Mouse (Mus musculus): ENCODE measurements around the gene Gm28048.

Gene Gm28048

GRCm38 (mm10) chr11:22891876-22892275 lies 90.0 kb downstream of the Gm28048 start:
- peak; percentile 21 for DNase-seq (ENCODE audit: low read depth, low spot score)

GRCm38 (mm10) chr11:22891242-22891641 lies 90.6 kb downstream of the Gm28048 start:
- DNase-seq (ENCODE audit: low read depth, low spot score) = no peak

- no peak for DNase-seq (ENCODE audit: low read depth, low spot score)
Measured at GRCm38 (mm10) chr11:22889224-22889623, 92.7 kb downstream of the Gm28048 start.

GRCm38 (mm10) chr11:22886991-22887390 lies 94.9 kb downstream of the Gm28048 start:
- DNase-seq (ENCODE audit: low read depth, low spot score) = no peak

- no peak for DNase-seq (ENCODE audit: low read depth, low spot score)
Measured at GRCm38 (mm10) chr11:22885350-22885749, 96.5 kb downstream of the Gm28048 start.

- DNase-seq (ENCODE audit: low read depth, low spot score) = no peak
Measured at GRCm38 (mm10) chr11:22883676-22884075, 98.2 kb downstream of the Gm28048 start.

- DNase-seq (ENCODE audit: low read depth, low spot score) = no peak
Measured at GRCm38 (mm10) chr11:22882926-22883325, 99.0 kb downstream of the Gm28048 start.

- no peak for DNase-seq (ENCODE audit: low read depth, low spot score)
Measured at GRCm38 (mm10) chr11:22880383-22881172, 101.3 kb downstream of the Gm28048 start.

- DNase-seq (ENCODE audit: low read depth, low spot score) = no peak
Measured at GRCm38 (mm10) chr11:22879645-22880044, 102.2 kb downstream of the Gm28048 start.

- DNase-seq (ENCODE audit: low read depth, low spot score) = no peak
Measured at GRCm38 (mm10) chr11:22876680-22877330, 105.1 kb downstream of the Gm28048 start.

- no peak for DNase-seq (ENCODE audit: low read depth, low spot score)
Measured at GRCm38 (mm10) chr11:22875279-22875678, 106.6 kb downstream of the Gm28048 start.

- no peak for DNase-seq (ENCODE audit: low read depth, low spot score)
Measured at GRCm38 (mm10) chr11:22874747-22875146, 107.1 kb downstream of the Gm28048 start.

GRCm38 (mm10) chr11:22873383-22873782 lies 108.5 kb downstream of the Gm28048 start:
- DNase-seq (ENCODE audit: low read depth, low spot score) = no peak

- DNase-seq (ENCODE audit: low read depth, low spot score) = no peak
Measured at GRCm38 (mm10) chr11:22872307-22872680, 109.6 kb downstream of the Gm28048 start.

GRCm38 (mm10) chr11:22871628-22872306 lies 110.1 kb downstream of the Gm28048 start:
- DNase-seq (ENCODE audit: low read depth, low spot score) = no peak

GRCm38 (mm10) chr11:22868582-22868981 lies 113.3 kb downstream of the Gm28048 start:
- DNase-seq (ENCODE audit: low read depth, low spot score) = no peak

GRCm38 (mm10) chr11:22867691-22868090 lies 114.2 kb downstream of the Gm28048 start:
- DNase-seq (ENCODE audit: low read depth, low spot score) = no peak

GRCm38 (mm10) chr11:22865635-22866246 lies 116.1 kb downstream of the Gm28048 start:
- no peak for DNase-seq (ENCODE audit: low read depth, low spot score)

- no peak for DNase-seq (ENCODE audit: low read depth, low spot score)
Measured at GRCm38 (mm10) chr11:22864305-22865060, 117.4 kb downstream of the Gm28048 start.

GRCm38 (mm10) chr11:22863581-22863980 lies 118.3 kb downstream of the Gm28048 start:
- DNase-seq (ENCODE audit: low read depth, low spot score) = no peak

- no peak for DNase-seq (ENCODE audit: low read depth, low spot score)
Measured at GRCm38 (mm10) chr11:22861315-22861714, 120.6 kb downstream of the Gm28048 start.

All from skeletal muscle tissue, adult 2 months (tissue).